Mouse (Mus musculus): ENCODE results near the gene Ackr3. TPM values are rescaled to one million over a fixed set of nuclear protein-coding genes. Genes with fewer than 3 reads are reported as not detected.

Gene Ackr3
- polyA plus RNA-seq, 1 experiment from 2014 or later, result 22.3 TPM

DNA sequence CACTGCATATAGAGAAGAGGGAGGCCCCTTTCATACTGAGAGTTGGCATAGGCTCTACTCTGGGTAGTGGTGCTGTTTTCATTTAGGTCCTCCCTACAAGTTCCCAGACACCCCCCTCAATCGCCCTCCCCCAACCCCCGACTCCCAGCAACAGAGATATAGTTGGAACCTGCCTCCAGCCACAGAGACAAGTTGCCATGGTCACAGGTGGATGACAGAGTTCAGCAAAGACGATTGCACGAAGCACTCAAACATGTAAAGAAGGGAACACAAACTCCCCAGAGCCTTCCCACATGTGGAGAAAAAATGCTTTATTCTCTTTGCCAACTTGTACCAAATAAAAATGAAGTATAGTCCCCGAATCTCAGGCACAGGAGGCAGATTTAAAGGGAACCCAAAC, 21.3 kb upstream of the Ackr3 start:
- Histone ChIP-seq H3K27me3 (ENCODE audit: insufficient read depth, poor library complexity, severe bottlenecking) (no peaks in the 10 kb centered on the region), H3K4me1 (replicated peaks) (peaks cover 17% of the 10 kb centered on the region), H3K27ac (no peak overlapping the region; the same call in 1 of the 2 replicates), H3K36me3 (no peaks in the 10 kb centered on the region), H3K9me3 (peaks cover 23% of the 10 kb centered on the region), H3K4me3 (no peak overlapping the region)
- no peak for DNase-seq (ENCODE audit: low spot score)
- WGBS, result 78% methylated on average over 5 of the region's 5 CpGs

DNA sequence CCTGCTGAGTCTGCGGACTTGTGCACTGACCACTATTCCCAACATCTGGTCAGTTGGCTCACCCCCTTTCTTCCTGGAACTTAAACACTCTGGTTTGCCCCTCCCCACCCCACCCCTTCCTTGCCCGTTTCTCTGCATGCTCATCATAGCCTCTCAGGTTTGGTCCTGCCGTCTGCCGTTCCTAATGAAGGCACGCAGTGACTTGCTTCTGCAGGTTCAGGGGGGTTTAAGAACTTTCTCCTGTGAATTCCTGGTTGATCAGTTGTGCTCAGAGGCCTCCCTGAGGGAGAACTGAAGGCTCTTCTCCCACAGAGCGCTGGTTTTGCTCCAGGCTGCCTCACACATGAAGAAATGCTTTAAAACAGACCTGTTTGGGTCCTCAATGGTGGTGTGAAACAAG, 20.2 kb upstream of the Ackr3 start:
- H3K9me3 ChIP-seq, result peaks cover 23% of the 10 kb centered on the region
- no peak overlapping the region for H3K4me3 ChIP-seq
- H3K36me3 ChIP-seq, result no peaks in the 10 kb centered on the region
- DNase-seq (ENCODE audit: low spot score), result no peak
- H3K27ac ChIP-seq, result peak overlapping the region; percentile 30; the same call in 1 of the 2 replicates
- peaks cover 23% of the 10 kb centered on the region for H3K4me1 ChIP-seq (replicated peaks)
- no peaks in the 10 kb centered on the region for H3K27me3 ChIP-seq (ENCODE audit: insufficient read depth, poor library complexity, severe bottlenecking)
- WGBS, result 68% methylated on average over 6 of the region's 6 CpGs

DNA sequence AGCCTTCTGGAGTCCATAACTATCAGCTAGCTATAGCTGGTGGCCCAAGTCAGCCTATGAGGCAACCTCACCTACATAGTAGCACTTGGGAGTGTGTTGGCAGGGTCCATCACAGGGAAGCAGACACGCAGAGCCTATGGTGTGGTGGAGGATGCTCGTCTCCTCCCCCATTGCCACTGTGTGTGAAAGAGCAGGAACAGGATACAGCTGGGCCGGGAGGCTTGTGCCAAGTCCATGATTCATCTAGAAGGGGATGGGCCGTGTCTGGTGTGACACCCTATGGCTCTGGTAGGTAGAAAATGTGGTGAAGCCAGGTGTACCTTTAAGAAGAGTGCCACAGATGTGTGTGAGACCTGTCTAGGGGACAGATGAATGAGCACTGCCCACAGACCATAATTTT, 17.6 kb upstream of the Ackr3 start:
- Histone ChIP-seq H3K27ac (no peak overlapping the region), H3K4me1 (replicated peaks) (peaks cover 49% of the 10 kb centered on the region), H3K4me3 (no peak overlapping the region), H3K36me3 (no peaks in the 10 kb centered on the region), H3K27me3 (ENCODE audit: insufficient read depth, poor library complexity, severe bottlenecking) (peaks cover 13% of the 10 kb centered on the region; the same call in 1 of the 2 replicates), H3K9me3 (peaks cover 23% of the 10 kb centered on the region)
- DNase-seq (ENCODE audit: low spot score), result no peak
- WGBS, result 87% methylated on average over 4 of the region's 4 CpGs

DNA sequence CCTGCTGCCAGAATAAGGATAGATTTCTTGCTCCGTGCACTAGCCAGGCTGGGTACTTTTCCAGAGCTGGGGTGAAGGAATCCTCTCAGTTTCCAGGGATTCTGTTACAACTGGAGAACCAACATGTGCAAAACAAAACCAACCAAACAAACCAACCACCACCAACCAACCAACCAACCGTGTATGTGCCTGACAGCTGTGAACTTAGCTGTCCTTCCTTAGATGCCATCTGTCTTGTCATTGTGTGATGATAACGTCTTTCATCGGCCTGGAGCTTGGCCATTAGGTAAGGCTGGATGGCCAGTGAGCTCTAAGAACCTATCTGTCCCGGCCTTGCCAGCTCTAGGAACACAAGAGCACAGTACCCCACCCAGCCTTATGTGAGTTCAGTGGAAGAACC, 16.9 kb upstream of the Ackr3 start:
- peaks cover 23% of the 10 kb centered on the region for H3K9me3 ChIP-seq
- no peaks in the 10 kb centered on the region for H3K36me3 ChIP-seq
- H3K27ac ChIP-seq, result no peak overlapping the region
- H3K27me3 ChIP-seq (ENCODE audit: insufficient read depth, poor library complexity, severe bottlenecking), result peaks cover 18% of the 10 kb centered on the region; the same call in 1 of the 2 replicates
- peaks cover 56% of the 10 kb centered on the region for H3K4me1 ChIP-seq (replicated peaks)
- WGBS, result 91% methylated on average over 5 of the region's 5 CpGs
- DNase-seq (ENCODE audit: low spot score), result no peak
- H3K4me3 ChIP-seq, result no peak overlapping the region

DNA sequence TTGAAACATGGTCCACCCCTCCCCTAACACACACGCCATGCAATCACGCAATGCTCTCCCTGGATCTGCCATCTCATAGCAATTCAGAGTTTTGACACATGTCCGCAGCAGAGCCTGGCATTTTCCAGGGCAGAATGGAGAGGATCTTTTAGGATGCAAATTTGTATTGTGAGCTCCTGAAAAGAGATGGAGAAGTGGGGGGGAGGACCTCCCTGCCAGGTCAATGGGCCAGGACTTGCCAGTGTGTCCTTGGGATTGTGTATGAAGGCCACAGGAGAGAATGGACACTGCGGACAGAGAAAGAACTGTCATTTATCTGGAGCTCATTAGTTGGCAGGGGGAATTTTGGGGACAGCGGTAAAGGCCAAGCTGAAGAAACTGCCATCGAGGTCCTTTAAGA, 14.7 kb upstream of the Ackr3 start:
- Histone ChIP-seq H3K9me3 (peaks cover 27% of the 10 kb centered on the region), H3K27me3 (ENCODE audit: insufficient read depth, poor library complexity, severe bottlenecking) (peaks cover 18% of the 10 kb centered on the region; the same call in 1 of the 2 replicates), H3K27ac (peak overlapping the region; percentile 73; the same call in 1 of the 2 replicates), H3K4me1 (replicated peaks) (peaks cover 45% of the 10 kb centered on the region), H3K36me3 (no peaks in the 10 kb centered on the region), H3K4me3 (no peak overlapping the region)
- DNase-seq (ENCODE audit: low spot score), result peak; percentile 44
- 45% methylated on average over 6 of the region's 6 CpGs for WGBS

DNA sequence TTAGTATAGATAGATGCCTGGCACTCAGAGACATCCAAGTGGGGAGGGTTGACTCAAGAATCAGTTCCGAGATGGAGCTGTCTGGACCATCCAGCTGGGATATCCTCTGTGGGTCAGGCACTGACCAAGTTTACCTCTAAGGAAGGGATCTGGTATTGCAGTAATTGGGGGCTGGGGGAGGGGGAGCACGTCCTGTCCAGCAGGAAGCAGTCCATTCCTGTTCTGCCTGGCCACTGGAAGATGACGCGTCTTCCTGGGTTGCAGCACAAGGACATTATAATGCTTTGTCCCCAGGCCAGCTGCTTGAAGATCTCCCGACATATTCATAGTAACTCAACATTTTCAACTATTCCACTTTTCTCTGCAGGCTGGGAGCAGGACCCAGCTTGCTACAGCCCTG, 2.5 kb upstream of the Ackr3 start:
- no peaks in the 10 kb centered on the region for H3K36me3 ChIP-seq
- H3K9me3 ChIP-seq, result peaks cover 9% of the 10 kb centered on the region; the same call in 1 of the 2 replicates
- DNase-seq (ENCODE audit: low spot score), result no peak
- H3K4me1 ChIP-seq (replicated peaks), result peaks cover 49% of the 10 kb centered on the region
- peaks cover 26% of the 10 kb centered on the region for H3K27me3 ChIP-seq (ENCODE audit: insufficient read depth, poor library complexity, severe bottlenecking)
- H3K27ac ChIP-seq, result 0 out of 2 replicates have a peak overlapping the region, but pooled peaks have one; percentile 87
- H3K4me3 ChIP-seq, result no peak overlapping the region
- 81% methylated on average over 5 of the region's 5 CpGs for WGBS

DNA sequence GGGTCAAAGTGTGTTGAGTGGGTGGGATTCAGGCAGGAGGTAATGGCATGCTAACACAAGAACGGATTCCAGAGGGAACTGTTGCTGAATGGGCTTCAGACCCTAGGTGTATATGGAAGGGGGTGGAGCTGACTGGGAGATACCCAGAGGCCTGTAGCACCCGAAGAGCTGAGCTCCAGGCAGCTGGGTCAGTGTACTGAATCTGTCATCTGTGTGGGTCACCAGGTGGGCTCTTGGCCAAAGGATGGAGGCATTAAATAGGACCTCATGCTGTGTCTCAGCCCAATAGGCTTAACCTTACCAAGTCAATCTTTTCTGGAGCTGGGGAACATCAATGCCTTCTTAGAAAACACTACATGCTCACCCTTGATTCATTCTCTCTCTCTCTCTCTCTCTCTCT, 2.1 kb upstream of the Ackr3 start:
- no peak for DNase-seq (ENCODE audit: low spot score)
- H3K27me3 ChIP-seq (ENCODE audit: insufficient read depth, poor library complexity, severe bottlenecking), result peaks cover 26% of the 10 kb centered on the region
- H3K27ac ChIP-seq, result peak overlapping the region; percentile 87
- H3K9me3 ChIP-seq, result peaks cover 9% of the 10 kb centered on the region; the same call in 1 of the 2 replicates
- peaks cover 53% of the 10 kb centered on the region for H3K4me1 ChIP-seq (replicated peaks)
- 48% methylated on average over 2 of the region's 2 CpGs for WGBS
- H3K36me3 ChIP-seq, result no peaks in the 10 kb centered on the region
- H3K4me3 ChIP-seq, result no peak overlapping the region

DNA sequence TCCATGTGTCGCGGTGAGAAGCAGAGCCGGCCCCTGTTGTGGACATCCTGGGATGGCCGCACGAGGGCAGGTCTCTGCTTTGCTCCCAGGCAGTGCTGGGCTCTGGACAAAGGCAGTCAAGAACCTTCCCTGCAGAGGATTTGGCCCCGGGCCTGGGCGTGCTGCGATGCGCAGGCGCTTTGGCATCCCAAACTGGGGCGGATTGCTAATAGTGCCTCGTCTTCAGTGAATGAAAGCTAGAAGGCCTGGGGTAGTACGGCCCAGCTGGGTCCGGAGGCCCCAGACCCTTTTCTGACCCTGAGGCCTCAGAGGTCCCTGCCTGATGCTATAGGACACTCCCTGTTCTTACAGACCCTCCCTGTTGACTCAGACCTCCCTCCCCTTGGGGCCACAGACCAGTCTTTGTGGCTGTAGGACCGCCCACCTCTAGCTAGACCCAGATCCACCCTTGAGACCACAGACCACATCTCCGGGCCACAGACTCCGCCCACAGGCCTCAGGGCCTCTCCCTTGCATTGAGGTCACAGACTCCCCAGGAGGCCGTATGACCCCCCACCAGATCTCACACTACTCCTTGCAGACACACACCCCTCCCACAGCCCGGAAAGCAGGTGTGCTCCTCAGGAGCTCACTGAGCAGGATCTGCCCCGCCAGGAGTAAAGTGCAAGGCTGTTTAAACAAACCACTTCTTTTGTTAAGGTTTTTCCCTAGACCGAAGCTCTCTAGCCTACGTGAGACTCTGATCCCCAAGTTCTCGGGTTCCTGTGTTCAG, 1.4 kb upstream of the Ackr3 start:
- 3% methylated on average over 23 of the region's 23 CpGs for WGBS
- Histone ChIP-seq H3K4me1 (replicated peaks) (peaks cover 61% of the 10 kb centered on the region), H3K9me3 (peaks cover 9% of the 10 kb centered on the region; the same call in 1 of the 2 replicates), H3K27me3 (ENCODE audit: insufficient read depth, poor library complexity, severe bottlenecking) (peaks cover 26% of the 10 kb centered on the region), H3K27ac (peak overlapping the region; percentile 87), H3K36me3 (no peaks in the 10 kb centered on the region), H3K4me3 (peak overlapping the region; percentile 61)
- DNase-seq (ENCODE audit: low spot score), result peak; percentile 85

DNA sequence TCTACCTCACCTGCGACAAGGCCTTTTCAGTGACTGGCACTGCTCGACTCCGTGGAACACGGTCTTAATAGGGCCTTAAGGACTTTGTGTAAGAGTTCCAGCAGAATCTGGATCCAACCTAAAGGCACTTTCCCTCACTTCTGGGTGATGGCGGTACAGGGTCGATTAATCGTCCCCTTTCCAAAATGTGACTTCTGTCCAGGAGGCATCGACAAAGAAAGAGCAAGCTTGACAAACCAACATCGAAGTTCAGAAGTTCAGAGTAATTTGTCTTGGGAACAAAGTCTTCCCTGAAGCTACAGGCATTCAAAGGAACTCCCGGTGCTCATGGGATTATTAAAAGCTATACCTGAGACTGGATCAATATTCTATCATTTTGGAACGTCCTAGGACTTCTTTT, 439 bp upstream of the Ackr3 start:
- H3K36me3 ChIP-seq, result no peaks in the 10 kb centered on the region
- H3K27me3 ChIP-seq (ENCODE audit: insufficient read depth, poor library complexity, severe bottlenecking), result peaks cover 26% of the 10 kb centered on the region
- H3K4me1 ChIP-seq (replicated peaks), result peaks cover 70% of the 10 kb centered on the region
- no peak for DNase-seq (ENCODE audit: low spot score)
- peak overlapping the region; percentile 61 for H3K4me3 ChIP-seq
- 6% methylated on average over 11 of the region's 11 CpGs for WGBS
- peak overlapping the region; percentile 87; the same call in 1 of the 2 replicates for H3K27ac ChIP-seq
- H3K9me3 ChIP-seq, result no peaks in the 10 kb centered on the region

DNA sequence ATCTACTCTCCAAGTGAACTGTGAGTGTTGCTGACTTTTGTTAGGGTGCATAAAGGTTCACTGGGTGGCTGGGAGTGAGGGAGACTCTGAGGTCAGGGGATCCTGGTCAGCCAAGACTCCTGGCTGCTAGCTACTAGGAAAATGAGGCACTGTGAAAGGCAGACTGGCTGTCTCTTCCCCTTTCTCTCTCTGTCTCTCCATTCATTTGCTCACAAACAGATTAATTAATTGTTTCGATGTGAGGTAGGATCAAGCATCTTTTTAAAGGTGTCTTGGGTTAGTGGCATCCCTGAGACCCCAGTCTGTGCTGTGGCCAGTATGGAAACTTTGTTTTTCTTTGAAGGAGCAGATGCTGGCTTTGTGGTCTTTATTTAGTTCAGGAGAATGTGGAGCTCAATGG, 1.0 kb downstream of the Ackr3 start:
- Histone ChIP-seq H3K36me3 (peaks cover 9% of the 10 kb centered on the region), H3K4me1 (replicated peaks) (peaks cover 84% of the 10 kb centered on the region), H3K27me3 (ENCODE audit: insufficient read depth, poor library complexity, severe bottlenecking) (peaks cover 26% of the 10 kb centered on the region), H3K9me3 (no peaks in the 10 kb centered on the region), H3K27ac (peak overlapping the region; percentile 86), H3K4me3 (peak overlapping the region; percentile 61)
- DNase-seq (ENCODE audit: low spot score), result no peak
- 22% methylated on average over 1 of the region's 1 CpGs for WGBS

DNA sequence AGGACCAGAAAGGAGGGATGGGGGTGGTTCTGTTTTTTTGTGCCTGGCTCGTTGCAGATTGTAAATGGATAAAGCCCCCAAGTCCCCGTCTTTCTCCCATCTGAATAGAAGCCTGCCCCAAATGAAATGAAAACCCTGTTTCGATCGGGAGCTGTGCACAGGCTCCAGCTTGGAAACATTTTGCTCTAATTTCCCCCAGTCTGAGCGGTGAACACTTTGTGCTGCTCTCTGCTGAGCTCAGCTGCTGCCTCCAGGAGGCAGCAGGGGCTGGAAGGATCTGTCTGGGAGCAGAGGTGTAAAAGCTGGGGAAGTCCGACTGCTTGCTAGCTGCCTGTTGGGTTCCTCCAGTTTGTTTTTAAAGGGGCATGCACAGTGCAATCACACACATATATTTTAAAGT, 1.4 kb downstream of the Ackr3 start:
- Histone ChIP-seq H3K9me3 (no peaks in the 10 kb centered on the region), H3K4me1 (replicated peaks) (peaks cover 88% of the 10 kb centered on the region)
- WGBS, result 2% methylated on average over 6 of the region's 6 CpGs

DNA sequence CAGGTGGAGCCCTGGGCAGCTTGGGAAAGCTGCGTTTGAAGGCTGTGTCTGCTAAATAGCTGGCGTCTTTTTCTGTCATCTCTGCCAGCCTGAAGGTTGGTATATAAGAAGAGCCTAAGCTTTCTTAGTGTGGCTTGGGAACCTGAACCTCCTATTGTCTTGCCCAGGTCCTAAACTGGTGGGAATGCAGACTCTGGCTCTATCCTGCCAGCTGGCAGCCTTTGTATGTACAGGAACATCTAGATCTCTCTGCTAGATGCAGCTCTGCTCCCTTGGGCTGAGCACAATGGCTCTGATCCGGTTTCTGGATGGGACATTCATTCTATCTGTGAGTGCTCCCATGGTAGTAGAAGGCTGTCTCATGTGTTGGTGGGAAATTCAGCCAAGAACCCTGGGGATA, 2.9 kb downstream of the Ackr3 start:
- 67% methylated on average over 3 of the region's 3 CpGs for WGBS
- no peaks in the 10 kb centered on the region for H3K9me3 ChIP-seq
- peaks cover 98% of the 10 kb centered on the region for H3K4me1 ChIP-seq (replicated peaks)
- H3K4me3 ChIP-seq, result peak overlapping the region; percentile 61
- DNase-seq (ENCODE audit: low spot score), result no peak
- H3K36me3 ChIP-seq, result peaks cover 24% of the 10 kb centered on the region
- H3K27me3 ChIP-seq (ENCODE audit: insufficient read depth, poor library complexity, severe bottlenecking), result peaks cover 14% of the 10 kb centered on the region
- H3K27ac ChIP-seq, result peak overlapping the region; percentile 86

More for the DNA sequence above, 1.4 kb downstream of the Ackr3 start:
- peak overlapping the region; percentile 61 for H3K4me3 ChIP-seq
- H3K27me3 ChIP-seq (ENCODE audit: insufficient read depth, poor library complexity, severe bottlenecking), result peaks cover 26% of the 10 kb centered on the region
- DNase-seq (ENCODE audit: low spot score), result peak; percentile 73
- peak overlapping the region; percentile 86 for H3K27ac ChIP-seq
- peaks cover 13% of the 10 kb centered on the region for H3K36me3 ChIP-seq

DNA sequence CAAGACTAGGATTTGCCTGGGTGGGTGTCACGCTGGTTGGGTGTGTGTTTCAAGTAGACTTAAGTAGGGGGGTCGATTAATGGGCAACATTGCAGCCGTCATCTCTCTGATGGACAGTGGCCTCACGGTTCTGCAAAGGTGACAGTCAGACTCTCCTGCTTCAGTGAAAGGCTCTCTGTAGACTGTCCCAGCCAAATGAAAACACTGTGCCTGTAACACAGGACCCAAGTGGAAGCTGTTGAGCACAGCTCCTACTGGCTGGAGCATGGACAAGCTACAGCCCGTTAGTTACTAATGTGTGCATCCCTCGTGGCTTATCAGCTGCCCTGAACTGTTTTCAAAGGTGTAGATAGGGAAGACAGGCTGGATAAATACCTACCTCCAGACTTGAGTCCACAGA, 3.5 kb downstream of the Ackr3 start:
- H3K4me1 ChIP-seq (replicated peaks), result peaks cover 98% of the 10 kb centered on the region
- peak overlapping the region; percentile 61 for H3K4me3 ChIP-seq
- no peak for DNase-seq (ENCODE audit: low spot score)
- H3K36me3 ChIP-seq, result peaks cover 29% of the 10 kb centered on the region
- peak overlapping the region; percentile 86 for H3K27ac ChIP-seq
- no peaks in the 10 kb centered on the region for H3K9me3 ChIP-seq
- 64% methylated on average over 6 of the region's 6 CpGs for WGBS
- H3K27me3 ChIP-seq (ENCODE audit: insufficient read depth, poor library complexity, severe bottlenecking), result peaks cover 12% of the 10 kb centered on the region

Measured in hindbrain, embryonic 10.5 days (tissue).